Mouse (Mus musculus) hindbrain, embryonic 15.5 days (tissue): ENCODE data around the gene Ikbke. TPM values are rescaled to one million over a fixed set of nuclear protein-coding genes. Genes with fewer than 3 reads are reported as not detected.
A peak's percentile ranks its signal among the peaks of the same experiment; 100 is the strongest.
"Not testable (repeated sequence)": the region's sequence is repeated elsewhere in the genome, so short reads cannot be mapped to it uniquely, and the experiment has no call there.

Source experiments
- ATAC-seq: fragments of 200-750 bp; cut with Nextera tagmentation; 2 replicates; pipeline ENCODE4 v1.8.0; 2017; ENCODE audit warnings: low read depth, moderate number of reproducible peaks, moderate TSS enrichment; ENCODE audit not compliant: low FRiP score
- H3K27ac ChIP-seq: fragments of 300-500 bp; sonication (generic); replicated peaks from 2 replicates; pipeline ENCODE4 v1.5.1; 2015; ENCODE audit warnings: mild to moderate bottlenecking, inconsistent platforms
- H3K27me3 ChIP-seq: fragments of 300-500 bp; sonication (generic); 2 replicates; pipeline ENCODE4 v1.6.1; 2015; ENCODE audit warnings: control low read depth, inconsistent platforms
- H3K36me3 ChIP-seq: fragments of 300-500 bp; sonication (generic); 2 replicates; pipeline ENCODE4 v1.6.1; 2015; ENCODE audit warnings: control low read depth, inconsistent platforms
- H3K4me1 ChIP-seq: fragments of 300-500 bp; sonication (generic); replicated peaks from 2 replicates; pipeline ENCODE4 v1.6.1; 2015; ENCODE audit warnings: control low read depth, inconsistent platforms
- H3K4me2 ChIP-seq: fragments of 300-500 bp; sonication (generic); 2 replicates; pipeline ENCODE4 v1.6.1; 2015; ENCODE audit warnings: moderate library complexity, mild to moderate bottlenecking, inconsistent platforms
- H3K4me3 ChIP-seq: fragments of 300-500 bp; sonication (generic); 2 replicates; pipeline ENCODE4 v1.5.1; 2015; ENCODE audit warnings: mild to moderate bottlenecking, inconsistent platforms
- H3K9ac ChIP-seq: fragments of 300-500 bp; sonication (generic); 2 replicates; pipeline ENCODE4 v1.6.1; 2015; ENCODE audit warnings: inconsistent platforms
- H3K9me3 ChIP-seq: fragments of 300-500 bp; sonication (generic); 2 replicates; pipeline ENCODE4 v1.6.1; 2016; ENCODE audit warnings: control low read depth, inconsistent platforms
- WGBS: fragments of 180-500 bp; shearing (Covaris S2); methylation state at CpG from one replicate; pipeline ENCODE4 v1.1.7; 2015; 5-methylcytosine and 5-hydroxymethylcytosine counted together
- polyA plus RNA-seq: library from polyadenylated mRNA; unstranded; fragments of >200 nt; fragmentation: Nextera tagmentation; extraction: Ambion mirVana; gene quantifications from 2 replicates; pipeline ENCODE4 v1.2.1, GENCODE M21; 2015

Ikbke gene
- polyA plus RNA-seq, 1 experiment from 2014 or later, result 1.2 TPM

DNA sequence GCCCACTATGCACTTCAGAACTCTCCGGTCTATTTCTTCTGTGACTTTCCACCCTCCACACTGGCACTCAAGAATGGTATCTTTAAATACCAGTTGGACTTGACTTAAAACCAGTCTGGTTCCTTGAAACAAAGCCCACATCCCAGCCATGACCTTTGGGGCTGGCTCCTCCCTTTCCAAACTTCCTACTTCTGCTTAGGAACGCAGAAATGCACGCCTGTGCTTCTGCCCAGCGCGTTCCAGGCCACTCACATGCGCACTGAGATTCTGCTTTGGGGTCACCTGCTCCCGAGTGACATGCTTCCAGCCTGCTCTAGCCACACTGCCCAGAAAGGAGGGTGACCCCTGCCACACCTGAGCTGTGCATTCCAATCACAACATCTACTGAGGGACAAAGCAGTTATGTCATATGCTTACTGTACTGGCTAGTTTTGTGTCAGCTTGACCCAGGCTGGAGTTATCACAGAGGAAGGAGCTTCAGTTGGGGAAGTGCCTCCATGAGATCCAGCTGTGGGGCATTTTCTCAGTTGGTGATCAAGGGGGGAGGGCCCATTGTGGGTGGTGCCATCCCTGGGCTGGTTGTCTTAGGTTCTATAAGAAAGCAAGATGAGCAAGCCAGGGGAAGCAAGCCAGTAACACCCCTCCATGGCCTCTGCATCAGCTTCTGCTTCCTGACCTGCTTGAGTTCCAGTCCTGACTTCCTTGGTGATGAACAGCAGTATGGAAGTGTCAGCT lies 26.7 kb downstream of the Ikbke start:
- WGBS, result 86% methylated on average over 7 of the region's 7 CpGs
- H3K9me3 ChIP-seq, H3K4me1 ChIP-seq, H3K36me3 ChIP-seq, H3K4me2 ChIP-seq, H3K27me3 ChIP-seq, H3K4me3 ChIP-seq, H3K9ac ChIP-seq, ATAC-seq, H3K27ac ChIP-seq: not testable (repeated sequence)

DNA sequence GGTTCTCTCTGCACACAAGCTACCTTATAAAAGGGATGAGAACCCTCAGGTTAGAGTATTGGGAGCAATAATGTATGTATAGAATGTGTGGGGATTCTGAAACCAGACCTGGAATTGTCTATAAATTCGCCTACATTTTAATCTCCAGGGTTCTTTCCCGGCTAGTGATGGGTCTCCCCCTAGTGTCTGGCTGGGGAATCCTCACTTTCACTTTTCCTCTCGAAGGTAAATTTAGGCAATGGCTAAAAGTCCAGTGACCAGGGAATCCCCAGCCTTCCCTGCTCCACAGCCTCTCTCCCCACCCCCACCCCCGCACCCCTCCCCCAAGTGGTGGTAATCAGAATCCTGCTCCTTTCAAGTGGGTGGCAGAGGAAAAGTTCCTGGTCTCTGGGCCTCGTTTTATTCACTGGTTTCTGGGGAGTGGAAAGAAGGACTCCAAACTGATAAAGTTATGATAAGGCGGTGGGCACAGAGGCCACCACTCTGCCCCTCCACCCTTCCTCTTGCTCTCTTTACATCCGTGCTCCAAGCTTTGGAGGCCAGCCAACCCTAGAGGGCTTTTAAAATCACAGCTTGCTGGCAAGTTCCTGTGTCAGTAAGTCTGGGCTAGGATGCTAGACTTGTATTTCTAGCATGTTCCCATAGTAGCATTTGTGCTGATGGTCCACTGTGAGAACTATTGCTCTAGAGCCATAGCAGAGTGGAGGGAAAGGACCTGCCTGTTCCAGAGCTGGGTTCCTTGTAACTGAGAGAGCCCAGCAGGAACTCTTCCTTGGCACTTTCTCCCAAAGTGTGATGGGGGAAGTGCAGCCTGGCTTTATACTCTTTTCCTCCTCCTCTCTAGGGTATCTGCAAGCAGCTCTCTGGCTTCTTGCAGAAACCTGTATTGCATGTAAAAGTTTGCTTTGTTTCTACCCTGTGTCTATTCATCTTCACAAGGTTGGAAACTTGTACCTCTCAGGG lies 32.7 kb downstream of the Ikbke start:
- 14% methylated on average over 7 of the region's 7 CpGs for WGBS
- no peaks in the 10 kb centered on the region for H3K27me3 ChIP-seq
- no peak overlapping the region for H3K4me3 ChIP-seq
- ATAC-seq, result no peak
- H3K9me3 ChIP-seq, result no peaks in the 10 kb centered on the region
- no peaks in the 10 kb centered on the region for H3K36me3 ChIP-seq
- peak overlapping the region; percentile 45; the same call in 1 of the 2 replicates for H3K27ac ChIP-seq
- peaks cover 37% of the 10 kb centered on the region for H3K4me1 ChIP-seq
- peak overlapping the region; percentile 98 for H3K4me2 ChIP-seq
- H3K9ac ChIP-seq, result no peak overlapping the region

DNA sequence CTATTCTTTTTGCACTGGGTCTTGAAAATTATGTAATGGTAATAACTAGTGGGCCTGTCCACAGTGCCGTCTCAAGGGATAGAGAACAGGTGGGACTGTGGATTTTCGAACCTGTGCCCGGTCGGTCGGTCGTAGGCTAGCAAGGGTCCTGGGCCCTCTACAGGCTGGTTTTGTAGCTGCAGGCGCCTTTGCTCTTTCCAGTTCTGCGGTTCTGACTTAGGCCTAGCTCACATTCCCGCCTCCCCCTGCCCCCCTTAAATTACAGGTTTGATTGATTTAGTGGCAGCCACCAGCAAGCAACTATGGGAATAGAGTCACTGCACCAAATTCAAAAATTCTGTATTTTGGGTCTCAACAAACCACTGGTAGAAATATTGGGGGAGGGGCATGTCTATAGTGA lies 33.5 kb downstream of the Ikbke start:
- H3K4me1 ChIP-seq, result peaks cover 40% of the 10 kb centered on the region
- ATAC-seq, result peak; percentile 45; the same call in 1 of the 2 replicates
- peak overlapping the region; percentile 89 for H3K4me3 ChIP-seq
- H3K4me2 ChIP-seq, result peak overlapping the region; percentile 98
- H3K36me3 ChIP-seq, result no peaks in the 10 kb centered on the region
- H3K27me3 ChIP-seq, result no peaks in the 10 kb centered on the region
- H3K27ac ChIP-seq, result peak overlapping the region; percentile 45; the same call in 1 of the 2 replicates
- H3K9me3 ChIP-seq, result no peaks in the 10 kb centered on the region
- peak overlapping the region; percentile 86; the same call in 1 of the 2 replicates for H3K9ac ChIP-seq
- 7% methylated on average over 9 of the region's 9 CpGs for WGBS

DNA sequence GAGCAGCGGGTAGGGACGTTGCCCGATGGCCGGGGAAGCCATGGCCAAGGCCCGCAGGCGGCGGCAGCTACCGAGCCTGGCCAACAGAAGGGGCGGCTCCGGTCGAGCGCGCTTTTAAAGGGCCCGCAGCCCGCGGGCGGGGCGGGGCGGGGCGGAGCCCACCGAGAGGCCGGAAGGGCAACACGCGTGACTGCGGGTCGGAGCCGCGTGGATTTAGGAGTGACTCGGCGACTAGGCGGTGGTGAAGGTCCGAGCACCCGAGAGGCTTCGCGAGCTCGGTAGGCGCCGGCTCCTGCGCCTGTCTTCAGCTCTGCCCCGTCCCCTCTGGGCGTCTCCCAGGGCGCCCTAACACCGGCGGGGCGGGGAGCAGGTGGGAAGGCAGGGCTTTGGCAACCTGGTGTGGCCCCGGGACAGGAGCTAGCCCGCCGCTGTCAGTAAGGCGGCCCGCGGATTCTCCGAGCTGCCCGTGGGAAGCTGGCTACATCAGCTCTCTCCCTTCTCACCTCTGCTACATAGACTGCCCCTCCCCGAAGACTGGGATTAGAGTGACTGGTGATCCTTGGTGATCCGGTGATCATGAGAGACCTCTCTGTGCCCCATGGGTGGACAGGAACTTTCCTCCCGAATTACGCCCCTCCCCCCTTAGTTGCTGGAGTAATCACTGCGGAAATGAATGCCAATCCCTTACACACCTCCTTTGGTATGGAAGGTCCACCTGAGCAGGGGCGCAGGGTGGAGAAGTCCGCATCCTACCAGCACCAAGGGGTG lies 34.1 kb downstream of the Ikbke start, which contains the start of gene Rassf5:
Gene Rassf5, minus strand, starts transcription at position 170 of the 768 bp plus-strand sequence.
- peak within 1 kb of the TSS; percentile 98 for H3K4me2 ChIP-seq
- peak within 1 kb of the TSS; percentile 56 for H3K27ac ChIP-seq
- H3K4me3 ChIP-seq, result peak within 1 kb of the TSS; percentile 89

DNA sequence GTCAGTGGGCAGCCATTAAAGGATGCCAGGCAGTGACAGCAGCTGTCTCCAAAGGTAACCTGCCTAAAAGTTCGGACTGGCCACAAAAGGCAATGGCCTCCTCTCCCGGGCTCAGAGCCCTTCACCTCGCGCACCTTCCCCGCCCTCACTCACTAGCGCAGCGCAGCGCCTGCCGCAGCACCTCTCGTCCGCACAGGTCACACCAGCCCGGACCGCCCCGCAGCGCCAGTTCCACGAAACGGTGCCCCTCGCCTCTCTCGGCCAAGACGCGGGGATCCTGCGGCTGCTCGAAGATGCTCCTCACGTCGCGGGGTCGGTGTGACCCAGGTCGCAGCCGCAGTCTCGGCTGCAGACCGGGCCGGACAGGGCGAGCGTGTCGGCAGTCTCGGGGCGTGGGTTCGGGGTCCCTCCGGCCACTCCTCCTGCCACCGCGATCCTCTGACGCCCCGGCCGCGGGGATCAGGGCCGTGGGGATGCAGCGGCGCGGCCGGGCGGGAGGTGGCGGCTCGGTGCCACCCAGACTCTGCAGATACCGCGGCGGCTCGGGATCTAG lies 34.8 kb downstream of the Ikbke start:
- no peaks in the 10 kb centered on the region for H3K36me3 ChIP-seq
- WGBS, result 0% methylated on average over 57 of the region's 57 CpGs
- peak overlapping the region; percentile 89 for H3K4me3 ChIP-seq
- peak overlapping the region; percentile 56 for H3K27ac ChIP-seq
- H3K4me1 ChIP-seq, result peaks cover 53% of the 10 kb centered on the region
- peak overlapping the region; percentile 98 for H3K4me2 ChIP-seq
- no peaks in the 10 kb centered on the region for H3K9me3 ChIP-seq
- peak; percentile 10 for ATAC-seq
- H3K9ac ChIP-seq, result peak overlapping the region; percentile 86
- no peaks in the 10 kb centered on the region for H3K27me3 ChIP-seq

More for the DNA sequence above, 34.1 kb downstream of the Ikbke start, which contains the start of gene Rassf5:
- H3K4me1 ChIP-seq, result peaks cover 47% of the 10 kb centered on the region
- 2% methylated on average over 59 of the region's 60 CpGs for WGBS
- no peaks in the 10 kb centered on the region for H3K36me3 ChIP-seq
- H3K9me3 ChIP-seq, result no peaks in the 10 kb centered on the region
- peak within 1 kb of the TSS; percentile 86 for H3K9ac ChIP-seq
- ATAC-seq, result peak; percentile 69
- H3K27me3 ChIP-seq, result no peaks in the 10 kb centered on the region

DNA sequence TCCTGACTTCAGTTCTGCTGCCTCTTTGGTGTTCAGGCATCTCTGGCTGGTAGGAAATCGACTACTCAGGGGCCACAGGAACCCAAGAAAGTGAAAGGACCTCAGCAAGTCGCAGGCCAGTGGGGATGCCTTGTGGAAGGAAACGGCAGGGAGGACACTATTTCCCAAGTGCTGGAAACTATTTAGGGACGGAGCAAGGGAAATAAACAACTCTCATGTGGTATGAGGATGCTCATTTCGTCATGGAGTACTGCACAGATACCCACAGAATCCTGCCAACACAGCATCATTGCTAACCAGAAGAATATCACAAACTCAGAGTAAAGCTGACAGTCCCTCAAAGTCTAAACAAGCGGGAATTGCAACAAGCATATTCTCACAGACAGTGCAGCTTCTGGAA lies 36.5 kb downstream of the Ikbke start:
- ATAC-seq, result no peak
- no peak overlapping the region for H3K27ac ChIP-seq
- peaks cover 68% of the 10 kb centered on the region for H3K4me1 ChIP-seq
- 71% methylated on average over 6 of the region's 6 CpGs for WGBS
- H3K4me2 ChIP-seq, result peak overlapping the region; percentile 98
- H3K4me3 ChIP-seq, result no peak overlapping the region; the same call in 1 of the 2 replicates
- no peaks in the 10 kb centered on the region for H3K9me3 ChIP-seq
- H3K36me3 ChIP-seq, result no peaks in the 10 kb centered on the region
- H3K9ac ChIP-seq, result no peak overlapping the region
- H3K27me3 ChIP-seq, result no peaks in the 10 kb centered on the region

DNA sequence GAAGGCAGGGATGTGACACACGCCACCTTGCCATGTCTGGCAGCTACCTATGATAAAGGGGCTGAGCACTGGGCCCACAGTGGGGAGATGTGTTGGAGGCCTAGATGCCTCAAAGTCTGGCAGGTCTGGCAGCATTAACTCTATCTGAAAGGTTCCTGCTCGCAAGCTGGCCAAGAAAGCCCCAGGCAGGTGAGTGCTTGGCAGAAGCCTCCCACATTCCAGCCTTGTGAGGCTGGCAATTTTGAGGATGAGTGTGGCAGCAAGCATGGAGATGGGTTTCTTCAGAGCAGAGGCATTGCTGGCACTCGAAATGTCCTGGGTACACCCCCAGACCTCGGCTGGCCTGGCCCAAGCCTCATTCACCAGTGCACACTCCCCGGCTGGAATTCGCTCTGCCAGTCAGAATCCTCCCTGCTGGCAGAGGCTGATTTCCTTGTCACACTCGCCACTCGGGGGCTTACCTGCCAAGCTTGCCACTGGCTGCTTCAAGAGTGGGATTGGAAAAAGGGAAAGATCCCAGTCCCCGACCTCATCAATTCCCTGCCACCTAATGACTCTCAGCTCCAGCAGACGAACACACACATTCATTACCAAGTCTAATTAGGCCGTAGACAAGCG lies 39.7 kb downstream of the Ikbke start:
- no peak overlapping the region for H3K4me3 ChIP-seq
- H3K27me3 ChIP-seq, result no peaks in the 10 kb centered on the region
- WGBS, result 35% methylated on average over 12 of the region's 12 CpGs
- no peaks in the 10 kb centered on the region for H3K9me3 ChIP-seq
- peak overlapping the region; percentile 71 for H3K27ac ChIP-seq
- 0 out of 2 replicates have a peak overlapping the region, but pooled peaks have one; percentile 3 for H3K4me2 ChIP-seq
- peaks cover 49% of the 10 kb centered on the region for H3K4me1 ChIP-seq
- H3K36me3 ChIP-seq, result no peaks in the 10 kb centered on the region
- no peak overlapping the region for H3K9ac ChIP-seq
- peak; percentile 57 for ATAC-seq

DNA sequence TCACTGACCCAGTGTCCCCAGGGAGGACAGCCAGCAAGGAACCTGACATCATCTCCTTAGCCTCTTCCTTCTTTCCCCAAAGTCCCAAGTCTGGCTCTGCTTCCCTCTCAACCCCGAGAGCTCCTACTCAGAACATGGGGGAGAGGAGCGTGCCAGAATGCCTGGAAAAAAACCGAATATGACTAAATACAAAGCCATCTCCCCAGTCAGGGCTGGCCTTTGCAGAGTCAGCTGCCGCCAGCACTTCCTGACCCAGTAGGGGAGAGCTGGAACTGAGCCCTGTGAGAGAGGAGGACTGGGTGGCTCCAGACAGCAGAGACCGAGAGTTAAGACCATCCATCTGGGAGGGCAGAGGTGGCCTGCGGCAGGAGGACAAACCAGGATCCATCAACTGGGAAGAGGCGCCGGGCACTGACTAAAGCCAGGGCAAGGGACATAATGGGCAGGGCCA lies 40.5 kb downstream of the Ikbke start:
- no peak overlapping the region for H3K4me2 ChIP-seq
- H3K27ac ChIP-seq, result peak overlapping the region; percentile 71
- ATAC-seq, result no peak
- no peak overlapping the region for H3K9ac ChIP-seq
- H3K4me3 ChIP-seq, result no peak overlapping the region
- H3K4me1 ChIP-seq, result peaks cover 42% of the 10 kb centered on the region
- H3K36me3 ChIP-seq, result no peaks in the 10 kb centered on the region
- 54% methylated on average over 8 of the region's 8 CpGs for WGBS
- no peaks in the 10 kb centered on the region for H3K9me3 ChIP-seq
- no peaks in the 10 kb centered on the region for H3K27me3 ChIP-seq

DNA sequence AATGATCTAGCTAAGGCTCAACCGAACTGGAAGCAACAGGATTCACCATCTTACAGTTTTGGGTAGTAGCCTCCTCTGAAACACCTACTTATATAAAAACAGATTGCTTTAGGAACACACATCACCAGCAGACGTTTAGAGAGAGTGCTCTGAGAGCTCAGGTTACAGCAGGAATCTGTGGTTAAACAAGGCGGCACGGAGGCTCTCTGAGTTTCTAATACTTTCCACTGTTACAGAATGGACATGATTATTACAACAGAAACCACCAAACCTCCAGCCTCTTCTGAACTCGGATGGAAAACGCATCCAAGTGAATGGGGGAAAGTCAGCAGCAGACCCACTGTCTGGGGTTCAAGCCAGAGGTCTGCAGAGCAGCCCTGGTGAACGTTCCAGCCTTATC lies 43.3 kb downstream of the Ikbke start:
- H3K4me1 ChIP-seq, result peaks cover 30% of the 10 kb centered on the region
- H3K4me3 ChIP-seq, result no peak overlapping the region
- no peaks in the 10 kb centered on the region for H3K27me3 ChIP-seq
- ATAC-seq, result no peak
- H3K36me3 ChIP-seq, result no peaks in the 10 kb centered on the region
- H3K9ac ChIP-seq, result no peak overlapping the region
- H3K4me2 ChIP-seq, result no peak overlapping the region
- 82% methylated on average over 7 of the region's 7 CpGs for WGBS
- H3K9me3 ChIP-seq, result no peaks in the 10 kb centered on the region
- H3K27ac ChIP-seq, result no peak overlapping the region

DNA sequence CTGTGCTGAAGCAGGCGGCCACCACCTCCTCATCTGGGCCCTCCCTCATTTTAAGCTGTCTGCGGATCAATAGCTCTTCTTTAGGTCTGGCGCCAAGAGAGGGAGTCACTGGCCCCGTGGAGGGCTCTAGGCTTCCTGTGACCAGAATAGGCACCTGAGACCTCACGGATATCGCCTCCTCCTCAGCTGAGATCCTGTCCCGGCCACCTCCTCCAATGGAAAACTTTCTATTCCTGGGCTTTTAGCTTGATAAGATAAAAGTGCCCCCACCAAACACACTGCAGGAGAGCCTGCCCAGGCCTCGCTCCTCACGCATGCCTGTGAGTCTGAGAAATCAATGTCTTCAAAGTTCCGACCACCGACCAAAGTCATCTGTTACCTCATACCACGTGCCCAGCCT lies 45.9 kb downstream of the Ikbke start:
- H3K27ac ChIP-seq, result no peak overlapping the region
- H3K27me3 ChIP-seq, result no peaks in the 10 kb centered on the region
- ATAC-seq, result no peak
- no peak overlapping the region for H3K4me2 ChIP-seq
- no peaks in the 10 kb centered on the region for H3K9me3 ChIP-seq
- 65% methylated on average over 12 of the region's 12 CpGs for WGBS
- no peak overlapping the region for H3K9ac ChIP-seq
- no peak overlapping the region for H3K4me3 ChIP-seq
- no peaks in the 10 kb centered on the region for H3K36me3 ChIP-seq
- peaks cover 4% of the 10 kb centered on the region for H3K4me1 ChIP-seq

DNA sequence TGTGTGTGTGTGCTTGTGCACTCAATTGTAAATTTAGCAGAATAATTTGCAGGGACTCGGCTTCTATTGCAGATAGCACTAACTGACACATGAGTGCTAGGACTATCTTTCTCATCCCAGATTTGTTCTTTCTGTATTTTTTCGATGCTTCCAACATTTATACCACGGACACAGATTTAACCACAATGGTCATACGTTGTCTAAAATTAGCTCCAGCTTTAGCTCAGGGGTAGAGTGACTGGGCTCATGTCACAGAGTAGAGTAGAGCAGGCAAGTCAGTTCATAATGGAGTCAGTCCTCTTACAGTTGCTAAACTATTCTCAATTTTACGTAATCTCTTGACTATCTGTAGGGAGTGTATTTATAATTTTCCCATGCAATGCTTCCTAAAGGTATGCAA lies 50.7 kb downstream of the Ikbke start:
- H3K4me1 ChIP-seq, result 0 out of 2 replicates have a peak, but pooled peaks cover 5% of the 10 kb centered on the region
- H3K27ac ChIP-seq, result no peak overlapping the region
- no peak overlapping the region for H3K9ac ChIP-seq
- no peaks in the 10 kb centered on the region for H3K9me3 ChIP-seq
- no peak overlapping the region for H3K4me2 ChIP-seq
- no peak for ATAC-seq
- WGBS, result 87% methylated on average over 5 of the region's 5 CpGs
- no peak overlapping the region for H3K4me3 ChIP-seq
- H3K36me3 ChIP-seq, result no peaks in the 10 kb centered on the region
- H3K27me3 ChIP-seq, result no peaks in the 10 kb centered on the region
